Mouse (Mus musculus): ENCODE measurements at regions not wholly inside any gene's neighbourhood (a gene's known extent, or its start where the extent isn't known, plus 50 kb on each side); places are given as distances from the start of the nearest gene placed in this dataset.

DNA sequence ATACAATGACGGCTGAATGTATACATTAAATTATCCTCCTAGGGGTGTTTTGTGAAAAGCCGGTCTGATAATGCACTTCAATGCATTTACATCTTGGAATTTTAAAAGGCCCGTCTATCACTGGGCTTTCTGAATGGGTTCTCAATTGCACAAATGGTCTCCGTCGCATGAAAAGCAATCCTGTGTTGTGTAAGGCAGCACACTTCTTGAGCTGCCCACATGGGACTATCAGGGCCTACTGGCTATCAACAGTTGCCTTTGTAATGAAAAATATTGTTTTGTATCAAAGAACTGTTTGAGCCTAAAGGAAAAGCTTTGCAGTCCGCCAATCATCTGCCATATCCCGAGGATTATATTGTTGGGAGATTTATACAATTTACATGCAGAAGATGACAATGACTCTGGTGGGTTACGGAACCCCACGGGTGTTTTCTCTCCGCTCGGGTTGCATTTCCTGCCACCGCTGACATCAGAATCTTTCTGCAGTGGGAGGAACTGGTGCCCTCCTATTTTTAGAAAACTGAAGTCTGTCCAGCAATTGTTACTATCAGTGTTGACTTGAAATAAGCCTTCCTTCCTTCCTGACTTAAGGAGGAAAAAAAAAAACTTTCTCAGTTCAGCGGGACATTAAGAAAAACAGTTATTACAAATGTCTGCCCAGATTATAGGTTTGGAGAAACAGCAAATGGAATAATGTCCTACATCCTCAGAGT is 118.7 kb downstream of the Tmem26 start:
- TF ChIP-seq CTCF (IDR thresholded peaks at IDR 0.05; ENCODE audit: low read depth, low read length) (no peak), POLR2A (IDR thresholded peaks at IDR 0.05; ENCODE audit: extremely low read depth, insufficient read depth, low read length) (no peak)

Measured in liver, adult 2 months (tissue).